Mouse (Mus musculus): Measurements from ENCODE around the gene Mta1. TPM values are rescaled to one million over a fixed set of nuclear protein-coding genes. Genes with fewer than 3 reads are reported as not detected.

The Mta1 gene
- polyA plus RNA-seq, 1 experiment: 77.4 TPM

DNA sequence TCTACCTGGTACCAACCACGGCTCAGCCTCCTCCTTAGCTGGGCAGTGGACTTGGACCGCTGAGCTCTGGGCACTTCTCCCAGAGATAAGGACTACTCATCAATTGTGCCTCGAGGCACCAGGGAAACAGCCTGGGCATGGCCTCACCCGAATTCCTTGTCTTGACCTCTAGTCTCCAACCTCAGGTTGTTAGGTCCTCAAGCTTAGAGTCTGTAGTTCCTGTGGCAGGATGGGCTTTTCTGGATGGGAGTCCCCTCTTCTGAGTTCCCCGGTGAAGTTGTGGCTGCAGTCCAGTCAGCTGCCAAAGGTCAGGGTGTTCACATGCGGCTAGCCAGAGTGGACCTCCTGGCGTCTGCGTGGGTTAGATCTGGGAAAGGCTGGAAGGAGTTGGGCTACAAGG is 53.0 kb downstream of the Mta1 start:
- TF ChIP-seq CTCF (IDR thresholded peaks at IDR 0.05; ENCODE audit: insufficient read depth, low read length) (no peak), POLR2A (IDR thresholded peaks at IDR 0.05; ENCODE audit: borderline replicate concordance, extremely low read depth, low read depth, low read length) (no peak)
- 27% methylated on average over 8 of the region's 8 CpGs for WGBS
- DNase-seq: no peak
- peaks cover 43% of the 10 kb centered on the region for H3K4me1 ChIP-seq (ENCODE audit: control insufficient read depth, insufficient read depth, low read length)
- H3K4me3 ChIP-seq (replicated peaks; ENCODE audit: extremely low read depth, low read depth, low read length): no peak overlapping the region

DNA sequence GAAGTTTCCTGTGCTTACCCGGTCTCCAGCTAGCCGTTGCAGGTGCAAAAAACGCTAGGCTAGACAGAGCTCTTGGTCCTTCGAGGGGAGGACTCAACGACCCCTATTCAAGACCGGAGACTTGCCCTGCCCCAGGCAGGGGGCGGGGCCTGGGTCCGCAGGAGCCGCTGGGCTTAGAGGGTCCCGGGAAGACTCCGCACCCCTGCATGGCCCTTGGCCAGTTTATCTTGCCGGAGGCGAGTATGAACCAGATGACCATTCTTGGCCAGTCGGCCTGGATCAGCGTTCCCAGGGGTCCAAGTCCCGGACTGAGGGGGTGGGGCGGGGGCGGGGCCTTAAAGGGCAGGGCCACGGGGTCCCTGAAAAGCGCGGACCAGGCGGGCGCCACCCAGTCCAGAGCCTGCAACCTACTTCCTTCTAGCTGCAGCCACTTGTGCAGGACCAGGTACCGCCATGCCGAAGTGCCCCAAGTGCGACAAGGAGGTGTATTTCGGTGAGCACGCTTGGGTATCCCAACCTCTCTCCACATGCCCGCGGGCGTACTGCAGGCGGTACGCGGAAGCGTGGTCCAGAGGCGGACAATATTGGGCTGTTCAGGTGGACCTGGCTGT is 53.7 kb downstream of the Mta1 start:
- WGBS: under 1% methylated on average over 36 of the region's 36 CpGs
- H3K4me3 ChIP-seq (replicated peaks; ENCODE audit: extremely low read depth, low read depth, low read length): peak overlapping the region; percentile 96
- TF ChIP-seq POLR2A (IDR thresholded peaks at IDR 0.05; ENCODE audit: borderline replicate concordance, extremely low read depth, low read depth, low read length): peak; percentile 90; the same call in 1 of the 2 replicates
- no peak for TF ChIP-seq CTCF (IDR thresholded peaks at IDR 0.05; ENCODE audit: insufficient read depth, low read length)
- peak; percentile 68 for DNase-seq
- peaks cover 36% of the 10 kb centered on the region for H3K4me1 ChIP-seq (ENCODE audit: control insufficient read depth, insufficient read depth, low read length)

DNA sequence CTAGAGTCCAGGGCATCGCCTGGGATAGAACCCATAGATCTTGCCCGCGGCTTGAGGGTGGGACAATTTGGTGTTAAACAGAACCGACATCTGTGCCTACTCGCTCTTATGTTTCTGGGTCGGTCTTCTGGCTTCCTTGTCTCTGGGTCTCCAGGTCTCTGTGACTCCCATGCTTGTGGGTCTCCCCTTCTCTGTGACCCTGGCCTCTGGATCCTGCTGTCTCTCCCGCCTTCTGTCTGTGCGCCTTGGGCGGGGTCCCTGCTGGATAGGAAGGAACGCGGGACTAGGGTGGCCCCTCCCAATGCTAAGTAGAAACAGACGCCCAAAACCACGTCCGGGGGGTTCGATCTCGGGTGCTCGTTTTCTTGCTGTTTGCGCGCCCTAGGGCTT is 54.2 kb downstream of the Mta1 start:
- peak overlapping the region; percentile 96 for H3K4me3 ChIP-seq (replicated peaks; ENCODE audit: extremely low read depth, low read depth, low read length)
- TF ChIP-seq POLR2A (IDR thresholded peaks at IDR 0.05; ENCODE audit: borderline replicate concordance, extremely low read depth, low read depth, low read length): 0 out of 2 replicates have a peak, but pooled peaks have one; percentile 7
- no peak for TF ChIP-seq CTCF (IDR thresholded peaks at IDR 0.05; ENCODE audit: insufficient read depth, low read length)
- 8% methylated on average over 19 of the region's 19 CpGs for WGBS
- H3K4me1 ChIP-seq (ENCODE audit: control insufficient read depth, insufficient read depth, low read length): peaks cover 31% of the 10 kb centered on the region
- DNase-seq: no peak

DNA sequence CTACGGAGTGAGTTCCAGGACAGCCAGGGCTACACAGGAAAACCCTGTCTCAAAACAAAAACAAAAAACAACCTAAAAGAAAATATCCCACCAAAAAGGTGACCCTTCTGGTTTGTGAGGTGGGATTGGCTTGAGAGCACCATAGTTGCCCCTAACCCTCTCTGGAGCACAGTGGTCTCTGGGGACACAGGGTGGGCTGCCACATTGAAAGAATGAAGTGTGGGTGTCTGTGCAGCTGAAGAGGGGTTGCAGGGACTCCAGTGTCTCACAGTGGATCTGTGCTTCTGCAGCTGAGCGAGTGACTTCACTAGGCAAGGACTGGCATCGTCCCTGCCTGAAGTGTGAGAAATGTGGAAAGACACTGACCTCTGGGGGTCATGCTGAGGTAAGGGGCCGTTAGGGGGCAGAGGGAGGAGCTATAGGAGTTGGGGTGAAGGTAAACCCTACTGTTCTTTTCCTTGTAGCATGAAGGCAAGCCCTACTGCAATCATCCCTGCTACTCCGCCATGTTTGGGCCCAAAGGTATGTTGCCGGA is 55.0 kb downstream of the Mta1 start:
- 65% methylated on average over 6 of the region's 6 CpGs for WGBS
- peaks cover 28% of the 10 kb centered on the region for H3K4me1 ChIP-seq (ENCODE audit: control insufficient read depth, insufficient read depth, low read length)
- TF ChIP-seq CTCF (IDR thresholded peaks at IDR 0.05; ENCODE audit: insufficient read depth, low read length) (no peak), POLR2A (IDR thresholded peaks at IDR 0.05; ENCODE audit: borderline replicate concordance, extremely low read depth, low read depth, low read length) (no peak)
- H3K4me3 ChIP-seq (replicated peaks; ENCODE audit: extremely low read depth, low read depth, low read length): peak overlapping the region; percentile 25
- no peak for DNase-seq

DNA sequence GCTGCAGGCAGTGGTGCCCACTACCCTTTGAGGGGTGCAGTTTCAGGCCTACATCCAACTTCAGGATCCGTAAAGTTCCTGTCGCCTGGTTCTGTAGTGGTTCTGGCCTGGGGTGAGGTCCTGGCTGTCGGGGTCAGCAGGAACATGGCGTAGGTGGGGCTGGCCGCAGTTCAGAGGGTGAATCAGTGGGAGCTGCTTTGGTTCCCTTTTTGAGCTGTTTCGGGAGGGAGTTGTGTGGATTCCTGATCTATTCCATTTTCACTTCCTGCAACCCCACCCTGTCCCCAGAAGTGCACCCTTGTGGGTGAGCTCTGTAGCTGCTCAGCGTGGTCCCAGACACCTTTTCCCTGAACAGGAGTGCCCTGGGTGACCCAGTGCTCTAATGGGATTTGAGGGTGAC is 55.9 kb downstream of the Mta1 start:
- no peak for DNase-seq
- WGBS: 79% methylated on average over 7 of the region's 7 CpGs
- TF ChIP-seq POLR2A (IDR thresholded peaks at IDR 0.05; ENCODE audit: borderline replicate concordance, extremely low read depth, low read depth, low read length) (no peak), CTCF (IDR thresholded peaks at IDR 0.05; ENCODE audit: insufficient read depth, low read length) (no peak)

DNA sequence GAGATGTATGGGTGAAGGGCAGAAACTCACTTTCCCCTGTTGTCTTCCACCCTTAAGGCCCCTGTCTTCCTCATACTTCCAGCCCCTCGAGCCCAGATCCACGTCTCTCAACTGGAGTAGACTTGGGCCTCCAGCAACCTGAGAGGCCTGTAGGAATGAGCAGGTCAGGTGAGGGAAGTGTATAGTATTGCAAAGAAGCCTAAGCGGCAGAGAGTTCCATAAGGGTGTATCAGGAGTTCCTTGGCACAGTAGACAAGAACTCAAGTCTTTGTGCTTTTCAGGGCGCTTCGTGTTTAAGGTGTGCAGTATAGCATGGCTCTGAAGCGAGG is 56.6 kb downstream of the Mta1 start:
- no peak overlapping the region for H3K4me3 ChIP-seq (replicated peaks; ENCODE audit: extremely low read depth, low read depth, low read length)
- 50% methylated on average over 6 of the region's 6 CpGs for WGBS
- no peak for DNase-seq
- no peak for TF ChIP-seq CTCF (IDR thresholded peaks at IDR 0.05; ENCODE audit: insufficient read depth, low read length)
- no peak for TF ChIP-seq POLR2A (IDR thresholded peaks at IDR 0.05; ENCODE audit: borderline replicate concordance, extremely low read depth, low read depth, low read length)
- peaks cover 16% of the 10 kb centered on the region for H3K4me1 ChIP-seq (ENCODE audit: control insufficient read depth, insufficient read depth, low read length)

More for the DNA sequence above, 55.9 kb downstream of the Mta1 start:
- peaks cover 22% of the 10 kb centered on the region for H3K4me1 ChIP-seq (ENCODE audit: control insufficient read depth, insufficient read depth, low read length)
- H3K4me3 ChIP-seq (replicated peaks; ENCODE audit: extremely low read depth, low read depth, low read length): no peak overlapping the region

DNA sequence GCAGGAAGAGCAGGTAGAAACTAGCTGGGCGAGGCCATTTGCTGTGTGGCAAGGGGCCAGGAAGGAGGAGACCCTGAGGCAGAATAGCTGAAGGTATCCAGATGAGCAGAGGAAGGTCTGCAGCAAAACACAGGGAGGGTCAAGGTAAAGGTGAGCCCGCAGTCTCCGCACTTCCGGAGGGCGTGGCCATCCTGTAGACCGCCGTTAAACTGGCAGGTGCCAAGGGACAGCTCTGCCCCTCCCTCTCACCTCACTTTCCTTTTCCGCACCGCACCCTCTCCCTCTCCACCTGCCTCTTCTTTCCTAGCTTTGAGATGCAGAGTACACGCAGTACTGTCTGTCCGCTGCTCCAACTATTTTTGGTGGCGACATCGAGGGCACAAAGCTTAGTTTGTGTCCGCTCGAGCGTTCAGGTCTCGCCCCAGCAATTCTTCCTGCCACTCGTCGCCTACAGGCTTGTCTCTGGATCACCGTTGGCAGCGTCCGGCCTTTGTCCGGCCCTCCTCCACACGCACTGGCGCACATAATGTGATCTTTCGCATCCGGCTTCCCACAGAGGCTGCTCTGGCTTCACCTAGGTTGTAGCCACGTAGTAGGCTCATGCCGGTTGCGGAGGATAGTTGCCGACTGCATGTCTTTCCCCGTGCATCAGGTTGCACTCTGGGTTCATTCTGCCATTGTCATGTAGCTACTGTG is 57.1 kb downstream of the Mta1 start:
- DNase-seq: peak; percentile 71
- 2% methylated on average over 32 of the region's 32 CpGs for WGBS
- peaks cover 13% of the 10 kb centered on the region for H3K4me1 ChIP-seq (ENCODE audit: control insufficient read depth, insufficient read depth, low read length)

DNA sequence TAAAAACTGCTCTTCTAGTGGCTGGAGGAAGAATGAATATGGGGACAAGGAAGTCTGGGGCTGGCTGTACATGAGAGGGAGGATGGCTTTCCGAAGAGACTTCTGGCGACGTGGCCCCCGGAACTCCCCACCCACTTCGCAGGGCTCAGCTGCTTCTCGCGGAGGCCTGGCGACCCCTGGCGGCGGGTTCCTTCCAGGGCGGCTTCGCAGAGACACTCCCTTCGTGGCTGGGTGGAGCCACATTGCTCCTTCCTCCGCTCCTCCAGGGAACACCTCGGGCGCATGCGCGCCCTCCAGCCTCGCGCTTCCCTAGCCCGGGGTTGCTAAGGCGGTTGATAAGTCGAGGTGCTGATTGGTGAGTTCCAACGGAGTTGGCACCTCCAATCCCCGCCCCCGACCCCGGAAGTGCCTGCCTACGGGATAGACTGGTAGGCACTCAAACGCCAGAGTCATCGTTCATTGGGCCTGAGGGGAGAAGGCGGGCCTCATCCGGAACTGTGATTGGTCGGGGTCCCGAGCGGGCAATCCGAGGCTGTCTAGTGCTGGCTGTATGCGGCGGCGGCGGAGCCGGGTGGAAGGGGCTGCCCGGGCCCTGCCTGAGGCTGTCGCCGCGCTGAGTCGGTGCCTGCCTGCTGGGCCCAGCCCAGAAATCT is 57.9 kb downstream of the Mta1 start, which contains the start of gene Tedc1:
Gene Tedc1, plus strand, starts transcription at position 535 of the 653 bp plus-strand sequence.
- DNase-seq: peak; percentile 99
- WGBS: under 1% methylated on average over 46 of the region's 46 CpGs
- Histone ChIP-seq H3K4me1 (ENCODE audit: control insufficient read depth, insufficient read depth, low read length) (peaks cover 11% of the 10 kb centered on the region), H3K4me3 (replicated peaks; ENCODE audit: extremely low read depth, low read depth, low read length) (peak within 1 kb of the TSS; percentile 53)
- TF ChIP-seq POLR2A (IDR thresholded peaks at IDR 0.05; ENCODE audit: borderline replicate concordance, extremely low read depth, low read depth, low read length) (peak; percentile 11; the same call in 1 of the 2 replicates), CTCF (IDR thresholded peaks at IDR 0.05; ENCODE audit: insufficient read depth, low read length) (peak; percentile 74)

More for the DNA sequence above, 57.1 kb downstream of the Mta1 start:
- TF ChIP-seq POLR2A (IDR thresholded peaks at IDR 0.05; ENCODE audit: borderline replicate concordance, extremely low read depth, low read depth, low read length): no peak; the same call in 1 of the 2 replicates
- TF ChIP-seq CTCF (IDR thresholded peaks at IDR 0.05; ENCODE audit: insufficient read depth, low read length): no peak
- peak overlapping the region; percentile 51 for H3K4me3 ChIP-seq (replicated peaks; ENCODE audit: extremely low read depth, low read depth, low read length)

DNA sequence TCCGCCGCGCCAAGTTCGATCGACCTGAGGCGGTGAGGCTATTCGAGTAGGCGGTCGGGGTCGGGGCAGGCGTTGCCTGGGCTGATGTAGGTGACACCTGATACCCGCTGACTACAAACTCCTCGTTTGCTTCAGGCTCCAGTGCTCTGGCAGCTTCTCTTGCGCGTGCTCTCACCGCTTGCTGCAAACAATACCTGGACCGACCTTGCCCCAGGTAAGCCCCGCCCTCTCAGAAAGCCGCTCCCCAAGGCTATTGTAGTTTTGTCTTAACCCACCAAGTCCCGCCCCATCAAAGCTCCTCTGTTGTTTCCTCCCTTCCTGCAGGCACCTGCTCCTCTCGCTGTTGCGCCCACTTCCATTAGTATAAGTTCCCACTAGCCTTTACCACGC is 58.5 kb downstream of the Mta1 start:
- DNase-seq: no peak
- WGBS: 2% methylated on average over 23 of the region's 23 CpGs
- Histone ChIP-seq H3K4me3 (replicated peaks; ENCODE audit: extremely low read depth, low read depth, low read length) (peak overlapping the region; percentile 53), H3K4me1 (ENCODE audit: control insufficient read depth, insufficient read depth, low read length) (peaks cover 7% of the 10 kb centered on the region)
- no peak for TF ChIP-seq CTCF (IDR thresholded peaks at IDR 0.05; ENCODE audit: insufficient read depth, low read length)
- TF ChIP-seq POLR2A (IDR thresholded peaks at IDR 0.05; ENCODE audit: borderline replicate concordance, extremely low read depth, low read depth, low read length): no peak

All from lung, adult 2 months (tissue).